Mouse (Mus musculus): ENCODE measurements around the gene Gm20388. TPM values are rescaled to one million over a fixed set of nuclear protein-coding genes. Genes with fewer than 3 reads are reported as not detected.

The Gm20388 gene
- polyA plus RNA-seq, 1 experiment from 2014 or later: 47.1 TPM

DNA sequence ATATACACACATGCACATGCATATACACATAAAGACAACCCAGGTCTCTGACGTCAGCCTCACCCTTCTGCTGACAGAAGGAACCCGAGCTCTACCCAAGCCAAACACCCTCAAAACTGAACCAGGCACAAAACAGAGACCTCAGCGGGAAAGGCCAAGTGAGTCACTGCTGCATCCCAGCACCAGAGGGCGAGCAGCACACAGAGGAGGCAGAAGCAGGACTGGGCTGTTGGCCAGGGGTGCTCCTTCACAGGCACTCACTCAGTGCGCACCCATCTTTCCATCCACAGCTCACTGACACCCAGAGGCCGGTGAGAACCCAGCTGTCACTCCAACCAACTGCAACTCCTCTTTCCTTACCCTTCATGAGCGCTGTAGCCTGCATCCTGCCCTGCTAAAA lies 1907.6 kb downstream of the Gm20388 start:
- H3K36me3 ChIP-seq (ENCODE audit: inconsistent target): peaks cover 40% of the 10 kb centered on the region; the same call in 1 of the 2 replicates
- peaks cover 34% of the 10 kb centered on the region for H3K79me2 ChIP-seq (ENCODE audit: inconsistent target)
- 90% methylated on average over 7 of the region's 7 CpGs for WGBS (ENCODE audit: missing documents)

DNA sequence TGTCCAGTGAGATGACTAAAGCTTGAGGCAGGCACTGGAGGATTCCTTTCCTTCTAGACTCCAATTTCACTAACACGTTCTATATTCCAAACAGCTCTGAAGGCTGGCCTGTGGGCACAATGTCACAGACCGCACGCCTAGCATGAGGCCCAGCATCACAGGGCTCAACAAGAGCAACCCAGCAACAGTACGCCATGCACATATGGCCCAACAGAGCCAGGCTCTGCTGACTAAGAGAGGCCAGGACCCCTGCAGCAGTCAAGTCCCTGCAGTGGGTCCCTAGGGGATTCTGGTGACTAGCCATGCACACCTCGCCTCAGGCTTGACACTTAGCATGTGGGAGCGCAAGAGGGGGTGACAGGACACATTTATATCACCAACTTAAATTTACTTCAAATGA lies 1910.2 kb downstream of the Gm20388 start:
- WGBS (ENCODE audit: missing documents): 97% methylated on average over 6 of the region's 6 CpGs
- Histone ChIP-seq H3K27ac (no peak overlapping the region), H3K4me3 (ENCODE audit: inconsistent target) (no peak overlapping the region), H3K79me2 (ENCODE audit: inconsistent target) (peaks cover 38% of the 10 kb centered on the region), H3K36me3 (ENCODE audit: inconsistent target) (peaks cover 20% of the 10 kb centered on the region; the same call in 1 of the 2 replicates)

More for the DNA sequence above, 1907.6 kb downstream of the Gm20388 start:
- H3K27ac ChIP-seq: no peak overlapping the region
- no peak overlapping the region for H3K4me3 ChIP-seq (ENCODE audit: inconsistent target)

- Histone ChIP-seq H3K36me3 (ENCODE audit: inconsistent target) (peaks cover 20% of the 10 kb centered on the region; the same call in 1 of the 2 replicates), H3K27ac (no peak overlapping the region), H3K79me2 (ENCODE audit: inconsistent target) (peaks cover 38% of the 10 kb centered on the region), H3K4me3 (ENCODE audit: inconsistent target) (no peak overlapping the region)
- 93% methylated on average over 11 of the region's 11 CpGs for WGBS (ENCODE audit: missing documents)
Observed at GRCm38 (mm10) chr8:121821320-121821719, 1910.7 kb downstream of the Gm20388 start.

DNA sequence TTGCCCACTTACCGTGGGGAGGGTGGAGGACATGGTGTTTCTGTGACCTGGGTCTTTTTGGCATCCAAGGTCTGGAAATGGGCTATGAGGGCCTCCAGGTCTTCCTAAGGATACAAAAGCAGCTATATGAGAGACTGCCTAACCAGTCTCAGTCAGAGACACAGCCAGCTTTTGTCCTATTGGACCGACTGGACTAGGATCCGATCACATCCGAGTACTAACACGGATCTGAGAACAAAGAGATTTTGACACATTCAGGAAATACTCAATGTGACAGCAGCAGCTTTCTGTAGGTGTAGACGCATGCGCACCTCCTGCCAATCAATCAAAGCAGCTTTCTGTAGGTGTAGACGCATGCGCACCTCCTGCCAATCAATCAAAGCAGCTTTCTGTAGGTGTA lies 1911.1 kb downstream of the Gm20388 start:
- Histone ChIP-seq H3K4me3 (ENCODE audit: inconsistent target) (no peak overlapping the region), H3K36me3 (ENCODE audit: inconsistent target) (peaks cover 20% of the 10 kb centered on the region; the same call in 1 of the 2 replicates), H3K27ac (no peak overlapping the region), H3K79me2 (ENCODE audit: inconsistent target) (peaks cover 38% of the 10 kb centered on the region)
- WGBS (ENCODE audit: missing documents): 94% methylated on average over 6 of the region's 9 CpGs

- Histone ChIP-seq H3K36me3 (ENCODE audit: inconsistent target) (no peaks in the 10 kb centered on the region), H3K79me2 (ENCODE audit: inconsistent target) (peaks cover 23% of the 10 kb centered on the region), H3K27ac (no peak overlapping the region), H3K4me3 (ENCODE audit: inconsistent target) (no peak overlapping the region)
- WGBS (ENCODE audit: missing documents): 90% methylated on average over 5 of the region's 5 CpGs
Observed at GRCm38 (mm10) chr8:121827726-121828125, 1917.1 kb downstream of the Gm20388 start.

DNA sequence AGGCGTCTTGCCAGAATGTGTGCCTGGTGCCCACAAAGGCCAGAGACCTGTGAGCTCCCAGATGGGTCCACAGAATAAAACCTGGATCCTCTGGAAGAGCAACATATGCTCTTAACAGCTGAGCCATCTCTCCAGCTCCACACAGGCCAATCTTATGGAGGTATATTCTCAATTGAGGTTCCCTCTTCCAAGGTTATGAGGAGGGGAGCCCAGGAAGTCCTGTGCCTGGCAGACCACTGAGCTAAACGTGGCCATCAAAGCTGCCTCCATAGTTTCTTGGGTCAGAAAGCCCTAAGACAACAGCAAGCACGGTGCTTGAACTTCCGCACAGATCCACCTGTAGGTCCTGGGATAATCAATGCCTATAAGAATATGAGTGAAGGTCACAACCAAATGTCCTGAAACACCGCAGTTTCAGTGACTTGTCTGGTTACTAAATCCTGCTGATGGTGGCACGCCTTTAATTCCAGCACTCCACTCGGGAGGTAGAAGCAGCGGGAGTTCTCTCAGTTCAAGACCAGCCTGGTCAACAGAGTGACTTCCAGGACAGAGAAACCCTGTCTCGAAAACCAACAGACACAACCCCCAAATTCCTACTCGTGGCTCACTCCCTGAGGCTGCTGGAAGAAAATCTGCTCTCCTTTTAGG lies 1917.9 kb downstream of the Gm20388 start:
- WGBS (ENCODE audit: missing documents): 34% methylated on average over 10 of the region's 10 CpGs
- Histone ChIP-seq H3K36me3 (ENCODE audit: inconsistent target) (no peaks in the 10 kb centered on the region), H3K79me2 (ENCODE audit: inconsistent target) (peaks cover 23% of the 10 kb centered on the region), H3K27ac (no peak overlapping the region), H3K4me3 (ENCODE audit: inconsistent target) (peak overlapping the region; percentile 88)

- peaks cover 23% of the 10 kb centered on the region for H3K79me2 ChIP-seq (ENCODE audit: inconsistent target)
- peak within 1 kb of the TSS; percentile 88 for H3K4me3 ChIP-seq (ENCODE audit: inconsistent target)
- H3K36me3 ChIP-seq (ENCODE audit: inconsistent target): no peaks in the 10 kb centered on the region
- H3K27ac ChIP-seq: peak within 1 kb of the TSS; percentile 42
- 1% methylated on average over 68 of the region's 68 CpGs for WGBS (ENCODE audit: missing documents)
Observed at GRCm38 (mm10) chr8:121829048-121829776, 1918.6 kb downstream of the Gm20388 start, which contains the start of gene Klhdc4. Klhdc4 (minus strand) TSS chr8:121829569.

GRCm38 (mm10) chr8:121829777-121830362 lies 1919.2 kb downstream of the Gm20388 start:
- 24% methylated on average over 18 of the region's 18 CpGs for WGBS (ENCODE audit: missing documents)
- Histone ChIP-seq H3K79me2 (ENCODE audit: inconsistent target) (peaks cover 22% of the 10 kb centered on the region), H3K27ac (peak overlapping the region; percentile 42), H3K36me3 (ENCODE audit: inconsistent target) (no peaks in the 10 kb centered on the region), H3K4me3 (ENCODE audit: inconsistent target) (peak overlapping the region; percentile 88)

DNA sequence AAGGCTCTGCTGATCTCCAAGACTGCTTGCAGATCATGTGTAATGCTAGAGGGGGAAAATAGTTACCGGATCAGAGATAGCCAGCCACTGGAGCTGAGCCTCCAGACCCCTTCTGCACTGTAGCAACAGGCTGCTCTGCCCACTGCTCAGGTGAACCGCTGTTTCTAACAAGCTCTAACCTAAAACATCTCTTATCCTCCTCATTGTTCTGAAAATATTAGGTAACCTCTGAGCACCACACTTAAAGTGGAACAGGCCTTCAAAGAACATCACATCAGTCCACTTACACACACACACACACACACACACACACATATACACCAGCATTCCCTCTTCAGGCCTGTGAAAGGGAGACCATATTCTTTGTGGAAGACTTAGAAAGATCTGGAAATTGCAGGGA lies 1921.4 kb downstream of the Gm20388 start:
- Histone ChIP-seq H3K27ac (peak overlapping the region; percentile 81), H3K4me3 (ENCODE audit: inconsistent target) (no peak overlapping the region), H3K36me3 (ENCODE audit: inconsistent target) (no peaks in the 10 kb centered on the region), H3K79me2 (ENCODE audit: inconsistent target) (peaks cover 19% of the 10 kb centered on the region)
- 75% methylated on average over 2 of the region's 2 CpGs for WGBS (ENCODE audit: missing documents)

DNA sequence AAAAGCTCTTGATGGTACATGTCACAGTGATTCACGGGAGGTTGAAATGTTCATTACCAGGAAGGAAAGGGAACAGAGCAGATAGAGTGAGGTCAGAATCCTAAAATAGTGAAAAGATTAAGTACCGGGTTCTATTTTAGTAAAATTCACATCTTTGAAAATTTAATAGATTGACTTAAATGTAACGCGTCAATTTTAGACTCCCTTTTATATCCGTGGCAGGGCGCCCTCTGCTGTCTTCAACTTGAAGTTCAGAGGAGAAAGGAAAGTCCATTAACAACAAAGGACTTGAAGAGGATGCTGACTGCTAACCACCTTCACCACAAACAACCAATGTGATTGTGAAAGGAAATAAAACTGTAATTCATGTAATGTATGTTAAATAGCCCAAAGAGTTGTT lies 1921.9 kb downstream of the Gm20388 start:
- 2% methylated on average over 6 of the region's 6 CpGs for WGBS (ENCODE audit: missing documents)
- Histone ChIP-seq H3K79me2 (ENCODE audit: inconsistent target) (peaks cover 17% of the 10 kb centered on the region), H3K4me3 (ENCODE audit: inconsistent target) (no peak overlapping the region), H3K27ac (peak overlapping the region; percentile 81), H3K36me3 (ENCODE audit: inconsistent target) (no peaks in the 10 kb centered on the region)

- no peak overlapping the region for H3K4me3 ChIP-seq (ENCODE audit: inconsistent target)
- WGBS (ENCODE audit: missing documents): 61% methylated on average over 8 of the region's 8 CpGs
- no peaks in the 10 kb centered on the region for H3K79me2 ChIP-seq (ENCODE audit: inconsistent target)
- H3K36me3 ChIP-seq (ENCODE audit: inconsistent target): no peaks in the 10 kb centered on the region
- H3K27ac ChIP-seq: no peak overlapping the region
Observed at GRCm38 (mm10) chr8:121841242-121841641, 1930.6 kb downstream of the Gm20388 start.

DNA sequence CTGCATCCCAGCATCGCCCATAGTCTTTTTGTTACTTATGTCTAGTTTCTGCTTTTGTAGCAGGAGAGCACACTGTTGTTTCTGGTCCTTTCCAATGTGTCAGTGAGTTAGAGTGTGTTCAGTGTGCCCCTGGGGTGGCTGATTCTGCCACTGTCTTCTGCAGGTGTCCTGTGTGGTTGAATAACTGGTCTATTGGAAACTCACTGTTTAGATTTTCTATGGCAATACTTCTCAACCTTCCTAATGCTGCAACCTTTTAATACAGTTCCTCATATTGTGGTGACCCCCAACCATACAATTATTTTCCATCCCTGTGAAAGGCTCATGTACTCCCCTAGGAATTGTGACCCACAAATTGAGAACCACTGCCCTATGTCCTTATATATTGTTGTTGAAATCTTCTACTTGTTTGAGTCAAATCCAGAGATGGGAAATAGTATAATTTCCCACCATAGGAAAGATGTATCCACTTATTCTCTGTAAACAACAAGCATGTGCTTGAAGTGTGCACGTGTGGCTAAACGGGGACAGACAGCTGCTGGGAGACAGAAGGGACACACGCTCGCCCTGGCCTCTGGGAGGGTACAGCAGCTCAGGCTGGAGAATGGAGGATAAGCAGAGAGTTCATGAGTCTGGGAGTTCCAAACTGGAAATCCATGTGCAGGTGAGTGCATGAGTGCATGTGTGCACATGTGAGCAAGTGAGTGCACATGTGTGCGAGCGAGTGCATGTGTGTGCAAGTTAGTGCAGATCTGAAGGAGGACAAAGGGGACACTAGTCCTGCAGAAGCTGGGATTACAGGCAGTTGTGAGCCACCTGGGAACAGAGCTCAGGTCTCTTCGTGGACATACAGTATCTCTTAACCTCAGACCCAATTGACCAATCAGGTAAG lies 1931.7 kb downstream of the Gm20388 start:
- no peak overlapping the region for H3K4me3 ChIP-seq (ENCODE audit: inconsistent target)
- H3K27ac ChIP-seq: no peak overlapping the region
- H3K79me2 ChIP-seq (ENCODE audit: inconsistent target): no peaks in the 10 kb centered on the region
- WGBS (ENCODE audit: missing documents): 88% methylated on average over 8 of the region's 8 CpGs
- H3K36me3 ChIP-seq (ENCODE audit: inconsistent target): no peaks in the 10 kb centered on the region

DNA sequence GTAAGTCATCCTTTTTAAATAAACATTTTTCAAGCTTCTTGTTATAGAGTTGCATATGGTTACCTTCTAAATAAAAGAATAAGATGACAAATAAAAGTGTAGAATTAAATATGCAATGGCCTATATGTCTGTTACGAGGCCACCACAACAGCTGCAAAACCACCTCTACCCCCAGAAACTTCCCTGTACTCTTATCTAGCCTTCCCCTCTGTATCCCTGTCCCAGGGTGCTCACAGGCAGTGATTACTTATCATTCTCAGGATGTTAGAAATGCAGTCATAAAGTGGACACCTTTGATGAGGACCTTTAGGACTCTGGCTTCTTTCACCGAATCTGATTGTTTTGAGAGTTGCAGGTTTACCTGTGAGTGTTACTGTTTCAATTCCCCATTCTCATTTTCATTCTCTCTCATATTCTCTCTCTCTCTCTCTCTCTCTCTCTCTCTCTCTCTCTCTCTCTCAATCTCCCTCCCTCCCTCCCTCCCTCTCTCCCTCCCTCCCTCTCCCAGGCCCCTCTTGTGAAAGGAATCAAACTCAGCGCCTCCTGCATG lies 1932.6 kb downstream of the Gm20388 start:
- Histone ChIP-seq H3K79me2 (ENCODE audit: inconsistent target) (no peaks in the 10 kb centered on the region), H3K36me3 (ENCODE audit: inconsistent target) (no peaks in the 10 kb centered on the region), H3K4me3 (ENCODE audit: inconsistent target) (no peak overlapping the region), H3K27ac (no peak overlapping the region)
- 76% methylated on average over 3 of the region's 3 CpGs for WGBS (ENCODE audit: missing documents)

GRCm38 (mm10) chr8:121844765-121845164 lies 1934.1 kb downstream of the Gm20388 start:
- Histone ChIP-seq H3K79me2 (ENCODE audit: inconsistent target) (no peaks in the 10 kb centered on the region), H3K27ac (no peak overlapping the region), H3K4me3 (ENCODE audit: inconsistent target) (no peak overlapping the region), H3K36me3 (ENCODE audit: inconsistent target) (no peaks in the 10 kb centered on the region)
- 46% methylated on average over 5 of the region's 7 CpGs for WGBS (ENCODE audit: missing documents)

Measured in macrophage (primary cell).